Mouse (Mus musculus) frontal cortex, postnatal 10 days (tissue): Measurements from ENCODE around the gene Thbs2.

ENCODE experiments used
- DNase-seq, 2 experiments: peaks; one replicate each; pipeline ENCODE4 v3.0.0; 2022; ENCODE audit warnings: low spot score in 2 of 2, mixed read lengths in 1 of 2

The Thbs2 gene

GRCm38 (mm10) chr17:14696281-14696795, 2.3 kb upstream of the Thbs2 start:
- DNase-seq: no peak

GRCm38 (mm10) chr17:14693048-14693993, 714 bp downstream of the Thbs2 start:
- no peak for DNase-seq

- DNase-seq: no peak
Observed at GRCm38 (mm10) chr17:14691901-14692300, 2.1 kb downstream of the Thbs2 start.

GRCm38 (mm10) chr17:14691197-14691596, 2.8 kb downstream of the Thbs2 start:
- DNase-seq: no peak

- DNase-seq: no peak
Observed at GRCm38 (mm10) chr17:14682836-14683235, 11.2 kb downstream of the Thbs2 start.

- DNase-seq: no peak
Observed at GRCm38 (mm10) chr17:14681047-14681446, 13.0 kb downstream of the Thbs2 start.

- DNase-seq: no peak
Observed at GRCm38 (mm10) chr17:14677198-14677597, 16.8 kb downstream of the Thbs2 start.

- no peak for DNase-seq
Observed at GRCm38 (mm10) chr17:14675517-14675916, 18.5 kb downstream of the Thbs2 start.

GRCm38 (mm10) chr17:14672402-14672801, 21.6 kb downstream of the Thbs2 start:
- DNase-seq: peak in 1 of 2 experiments; percentile 29

- DNase-seq: no peak
Observed at GRCm38 (mm10) chr17:14667225-14667624, 26.8 kb downstream of the Thbs2 start.

- DNase-seq: no peak
Observed at GRCm38 (mm10) chr17:14666451-14666850, 27.6 kb downstream of the Thbs2 start.

- no peak for DNase-seq
Observed at GRCm38 (mm10) chr17:14663366-14663765, 30.7 kb downstream of the Thbs2 start.

GRCm38 (mm10) chr17:14662409-14662808, 31.6 kb downstream of the Thbs2 start:
- DNase-seq: no peak

- DNase-seq: no peak
Observed at GRCm38 (mm10) chr17:14659746-14660145, 34.3 kb downstream of the Thbs2 start.

GRCm38 (mm10) chr17:14658123-14658522, 35.9 kb downstream of the Thbs2 start:
- no peak for DNase-seq

- no peak for DNase-seq
Observed at GRCm38 (mm10) chr17:14657123-14657522, 36.9 kb downstream of the Thbs2 start.

- DNase-seq: no peak
Observed at GRCm38 (mm10) chr17:14654981-14655380, 39.1 kb downstream of the Thbs2 start.

GRCm38 (mm10) chr17:14652013-14652412, 42.0 kb downstream of the Thbs2 start:
- no peak for DNase-seq

GRCm38 (mm10) chr17:14647996-14648640, 45.9 kb downstream of the Thbs2 start:
- DNase-seq: no peak

- no peak for DNase-seq
Observed at GRCm38 (mm10) chr17:14643996-14644395, 50.0 kb downstream of the Thbs2 start.

GRCm38 (mm10) chr17:14640351-14641115, 53.5 kb downstream of the Thbs2 start:
- DNase-seq: no peak
